Mouse (Mus musculus) midbrain, embryonic 13.5 days (tissue): ENCODE data around the gene Dnajc3. TPM values are rescaled to one million over a fixed set of nuclear protein-coding genes. Genes with fewer than 3 reads are reported as not detected.

ENCODE experiments used
- ATAC-seq: fragments of 200-750 bp; cut with Nextera tagmentation; 2 replicates; pipeline ENCODE4 v1.8.0; 2017; ENCODE audit warnings: mild to moderate bottlenecking, moderate TSS enrichment, moderate library complexity
- H3K27ac ChIP-seq: fragments of 300-500 bp; sonication (generic); 2 replicates; pipeline ENCODE4 v1.5.1; 2015; ENCODE audit warnings: inconsistent platforms, mild to moderate bottlenecking, moderate library complexity
- H3K27me3 ChIP-seq: fragments of 300-500 bp; sonication (generic); 2 replicates; pipeline ENCODE4 v1.6.1; 2015; ENCODE audit warnings: mild to moderate bottlenecking, inconsistent platforms
- H3K36me3 ChIP-seq: fragments of 300-500 bp; sonication (generic); 2 replicates; pipeline ENCODE4 v1.6.1; 2015; ENCODE audit warnings: mild to moderate bottlenecking, inconsistent platforms
- H3K4me1 ChIP-seq: fragments of 300-500 bp; sonication (generic); replicated peaks from 2 replicates; pipeline ENCODE4 v1.6.1; 2015; ENCODE audit warnings: inconsistent platforms
- H3K4me2 ChIP-seq: fragments of 300-500 bp; sonication (generic); replicated peaks from 2 replicates; pipeline ENCODE4 v1.6.1; 2015; ENCODE audit warnings: moderate library complexity, mild to moderate bottlenecking, inconsistent platforms
- H3K4me3 ChIP-seq: fragments of 300-500 bp; sonication (generic); replicated peaks from 2 replicates; pipeline ENCODE4 v1.5.1; 2015; ENCODE audit warnings: mild to moderate bottlenecking, inconsistent platforms
- H3K9ac ChIP-seq: fragments of 300-500 bp; sonication (generic); replicated peaks from 2 replicates; pipeline ENCODE4 v1.6.1; 2015; ENCODE audit warnings: mild to moderate bottlenecking, inconsistent platforms
- H3K9me3 ChIP-seq: fragments of 300-500 bp; sonication (generic); 2 replicates; pipeline ENCODE4 v1.6.1; 2016; ENCODE audit warnings: mild to moderate bottlenecking, inconsistent platforms
- WGBS: fragments of 180-500 bp; shearing (Covaris S2); methylation state at CpG from one replicate; pipeline ENCODE4 v1.1.7; 2015; 5-methylcytosine and 5-hydroxymethylcytosine counted together
- polyA plus RNA-seq: library from polyadenylated mRNA; unstranded; fragments of >200 nt; fragmentation: Nextera tagmentation; extraction: Ambion mirVana; gene quantifications from 2 replicates; pipeline ENCODE4 v1.2.1, GENCODE M21; 2015

The Dnajc3 gene
- polyA plus RNA-seq, 1 experiment from 2014 or later, result 19.1 TPM

GRCm38 (mm10) chr14:118911521-118911920, 26.3 kb upstream of the Dnajc3 start:
- ATAC-seq, result no peak
- H3K4me1 ChIP-seq, result no peaks in the 10 kb centered on the region
- H3K36me3 ChIP-seq, result peaks cover 93% of the 10 kb centered on the region
- H3K4me3 ChIP-seq, result no peak overlapping the region
- no peak overlapping the region for H3K9ac ChIP-seq
- no peak overlapping the region for H3K27ac ChIP-seq
- WGBS, result 93% methylated on average over 6 of the region's 6 CpGs
- no peaks in the 10 kb centered on the region for H3K27me3 ChIP-seq
- no peaks in the 10 kb centered on the region for H3K9me3 ChIP-seq
- no peak overlapping the region for H3K4me2 ChIP-seq

- Histone ChIP-seq H3K4me3 (no peak overlapping the region), H3K36me3 (peaks cover 91% of the 10 kb centered on the region), H3K4me1 (no peaks in the 10 kb centered on the region), H3K9ac (no peak overlapping the region), H3K27ac (no peak overlapping the region), H3K27me3 (no peaks in the 10 kb centered on the region), H3K4me2 (no peak overlapping the region), H3K9me3 (no peaks in the 10 kb centered on the region)
- 89% methylated on average over 5 of the region's 5 CpGs for WGBS
- ATAC-seq, result no peak
These were observed 24.1 kb upstream of the Dnajc3 start for GRCm38 (mm10) chr14:118913651-118914050.

GRCm38 (mm10) chr14:118919025-118919424, 18.8 kb upstream of the Dnajc3 start:
- H3K9me3 ChIP-seq, result no peaks in the 10 kb centered on the region
- H3K27me3 ChIP-seq, result 0 out of 2 replicates have a peak, but pooled peaks cover 3% of the 10 kb centered on the region
- no peak overlapping the region for H3K4me2 ChIP-seq
- H3K4me3 ChIP-seq, result no peak overlapping the region
- H3K4me1 ChIP-seq, result peaks cover 38% of the 10 kb centered on the region
- WGBS, result 72% methylated on average over 8 of the region's 8 CpGs
- H3K9ac ChIP-seq, result no peak overlapping the region
- H3K27ac ChIP-seq, result no peak overlapping the region
- no peak for ATAC-seq
- peaks cover 55% of the 10 kb centered on the region for H3K36me3 ChIP-seq

GRCm38 (mm10) chr14:118920654-118921053, 17.1 kb upstream of the Dnajc3 start:
- peaks cover 45% of the 10 kb centered on the region for H3K4me1 ChIP-seq
- H3K36me3 ChIP-seq, result peaks cover 39% of the 10 kb centered on the region
- ATAC-seq, result no peak
- H3K9me3 ChIP-seq, result no peaks in the 10 kb centered on the region
- no peak overlapping the region for H3K27ac ChIP-seq
- H3K9ac ChIP-seq, result peak overlapping the region; percentile 43; the same call in 1 of the 2 replicates
- 0 out of 2 replicates have a peak, but pooled peaks cover 3% of the 10 kb centered on the region for H3K27me3 ChIP-seq
- WGBS, result 62% methylated on average over 7 of the region's 7 CpGs
- H3K4me3 ChIP-seq, result 0 out of 2 replicates have a peak overlapping the region, but pooled peaks have one; percentile 0
- peak overlapping the region; percentile 87 for H3K4me2 ChIP-seq

GRCm38 (mm10) chr14:118922251-118922650, 15.5 kb upstream of the Dnajc3 start:
- Histone ChIP-seq H3K9ac (peak overlapping the region; percentile 70), H3K36me3 (peaks cover 28% of the 10 kb centered on the region), H3K4me3 (peak overlapping the region; percentile 79), H3K27me3 (0 out of 2 replicates have a peak, but pooled peaks cover 3% of the 10 kb centered on the region), H3K4me2 (peak overlapping the region; percentile 87), H3K4me1 (peaks cover 50% of the 10 kb centered on the region), H3K27ac (no peak overlapping the region), H3K9me3 (no peaks in the 10 kb centered on the region)
- ATAC-seq, result no peak
- 27% methylated on average over 22 of the region's 22 CpGs for WGBS

- H3K36me3 ChIP-seq, result peaks cover 23% of the 10 kb centered on the region
- peaks cover 50% of the 10 kb centered on the region for H3K4me1 ChIP-seq
- 1% methylated on average over 45 of the region's 47 CpGs for WGBS
- H3K9me3 ChIP-seq, result no peaks in the 10 kb centered on the region
- H3K4me2 ChIP-seq, result peak overlapping the region; percentile 87
- peak overlapping the region; percentile 79 for H3K4me3 ChIP-seq
- H3K9ac ChIP-seq, result peak overlapping the region; percentile 70
- ATAC-seq, result peak; percentile 41
- no peak overlapping the region for H3K27ac ChIP-seq
- H3K27me3 ChIP-seq, result 0 out of 2 replicates have a peak, but pooled peaks cover 3% of the 10 kb centered on the region
These were observed 15.1 kb upstream of the Dnajc3 start for GRCm38 (mm10) chr14:118922667-118923184.

GRCm38 (mm10) chr14:118924673-118925615, 12.8 kb upstream of the Dnajc3 start, which contains the start of gene Dzip1:
Dzip1 (minus strand) TSS chr14:118925460.
- H3K27me3 ChIP-seq, result peaks cover 3% of the 10 kb centered on the region; the same call in 1 of the 2 replicates
- no peaks in the 10 kb centered on the region for H3K9me3 ChIP-seq
- peak within 1 kb of the TSS; percentile 95 for H3K27ac ChIP-seq
- H3K4me2 ChIP-seq, result peak within 1 kb of the TSS; percentile 87
- H3K4me1 ChIP-seq, result peaks cover 50% of the 10 kb centered on the region
- peak within 1 kb of the TSS; percentile 91 for H3K9ac ChIP-seq
- 0% methylated on average over 55 of the region's 55 CpGs for WGBS
- H3K36me3 ChIP-seq, result peaks cover 13% of the 10 kb centered on the region
- peak within 1 kb of the TSS; percentile 79 for H3K4me3 ChIP-seq
- ATAC-seq, result peak; percentile 92

- Histone ChIP-seq H3K4me2 (no peak overlapping the region), H3K9me3 (no peaks in the 10 kb centered on the region), H3K27me3 (no peaks in the 10 kb centered on the region; the same call in 1 of the 2 replicates), H3K4me3 (no peak overlapping the region), H3K9ac (no peak overlapping the region), H3K27ac (no peak overlapping the region), H3K4me1 (peaks cover 16% of the 10 kb centered on the region), H3K36me3 (no peaks in the 10 kb centered on the region)
- 82% methylated on average over 3 of the region's 3 CpGs for WGBS
- ATAC-seq, result no peak
These were observed 9.2 kb upstream of the Dnajc3 start for GRCm38 (mm10) chr14:118928565-118928964.

- ATAC-seq, result no peak
These were observed 8.0 kb upstream of the Dnajc3 start for GRCm38 (mm10) chr14:118929779-118930178.

GRCm38 (mm10) chr14:118930777-118931176, 7.0 kb upstream of the Dnajc3 start:
- Histone ChIP-seq H3K27ac (no peak overlapping the region), H3K4me1 (peaks cover 3% of the 10 kb centered on the region), H3K4me3 (no peak overlapping the region), H3K9me3 (no peaks in the 10 kb centered on the region), H3K9ac (no peak overlapping the region), H3K36me3 (no peaks in the 10 kb centered on the region), H3K4me2 (no peak overlapping the region), H3K27me3 (no peaks in the 10 kb centered on the region; the same call in 1 of the 2 replicates)
- ATAC-seq, result no peak
- whole genome bisulfite sequencing, result 80% methylated on average over 2 of the region's 2 CpGs

More at GRCm38 (mm10) chr14:118929779-118930178, 8.0 kb upstream of the Dnajc3 start:
- no peaks in the 10 kb centered on the region; the same call in 1 of the 2 replicates for H3K27me3 ChIP-seq
- H3K9ac ChIP-seq, result no peak overlapping the region
- H3K4me3 ChIP-seq, result no peak overlapping the region
- H3K9me3 ChIP-seq, result no peaks in the 10 kb centered on the region
- H3K27ac ChIP-seq, result no peak overlapping the region
- peaks cover 7% of the 10 kb centered on the region for H3K4me1 ChIP-seq
- no peak overlapping the region for H3K4me2 ChIP-seq
- no peaks in the 10 kb centered on the region for H3K36me3 ChIP-seq
- WGBS, result 77% methylated on average over 2 of the region's 2 CpGs

- peaks cover 1% of the 10 kb centered on the region; the same call in 1 of the 2 replicates for H3K27me3 ChIP-seq
- H3K27ac ChIP-seq, result no peak overlapping the region
- H3K9ac ChIP-seq, result no peak overlapping the region
- 85% methylated on average over 2 of the region's 2 CpGs for WGBS
- no peaks in the 10 kb centered on the region; the same call in 1 of the 2 replicates for H3K4me1 ChIP-seq
- no peaks in the 10 kb centered on the region for H3K36me3 ChIP-seq
- no peak overlapping the region for H3K4me3 ChIP-seq
- ATAC-seq, result no peak
- no peaks in the 10 kb centered on the region for H3K9me3 ChIP-seq
- no peak overlapping the region for H3K4me2 ChIP-seq
These were observed 6.6 kb upstream of the Dnajc3 start for GRCm38 (mm10) chr14:118931181-118931580.

GRCm38 (mm10) chr14:118932956-118933355, 4.8 kb upstream of the Dnajc3 start:
- ATAC-seq, result no peak
- no peak overlapping the region for H3K27ac ChIP-seq
- H3K4me1 ChIP-seq, result peaks cover 6% of the 10 kb centered on the region
- no peaks in the 10 kb centered on the region for H3K36me3 ChIP-seq
- 70% methylated on average over 8 of the region's 8 CpGs for WGBS
- peaks cover 6% of the 10 kb centered on the region; the same call in 1 of the 2 replicates for H3K27me3 ChIP-seq
- no peak overlapping the region for H3K4me2 ChIP-seq
- H3K9ac ChIP-seq, result no peak overlapping the region
- no peaks in the 10 kb centered on the region for H3K9me3 ChIP-seq
- H3K4me3 ChIP-seq, result no peak overlapping the region
